Comparison of ENCODE assay signal across 13 mouse cellular contexts in genomic region chr11:103658189-103658588, GRCm38 (mm10). TPM values are rescaled to one million over a fixed set of nuclear protein-coding genes. Genes with fewer than 3 reads are reported as not detected.
"Had no signal": no experiment of that assay in that cellular context is flagged by ENCODE, and none has a peak within 500 bp of the region (broad histone marks: within the 10 kb centered on the region; RNA-seq: fewer than 3 reads in every experiment).

No protein-coding gene starts in this region.

- ATAC-seq: lung, postnatal 0 days had no signal

- DNase-seq: kidney, adult 11 months; kidney, adult 9 months; kidney, postnatal 36 days; lung, adult 2 months; lung, postnatal 36 days; right cerebral cortex, postnatal 4 days; spleen, adult 18-20 months; thymus, adult 2 months; thymus, postnatal 25 days had no signal

RNA-seq across cellular contexts. Expression of gene Rprml, which starts 8.8 kb away (rescaled TPM):
- total RNA-seq: megakaryocyte, adult 5-6 weeks had no signal

RNA-seq across cellular contexts. Expression of gene Lyzl6, which starts 19.5 kb away (rescaled TPM):
- total RNA-seq: layer of hippocampus, adult 8-10 months; layer of hippocampus, postnatal 25 days; megakaryocyte, adult 5-6 weeks had no signal

RNA-seq across cellular contexts. Expression of gene Gm884, which starts 37.2 kb away (rescaled TPM):
- total RNA-seq: layer of hippocampus, postnatal 25 days; megakaryocyte, adult 5-6 weeks had no signal
